Mouse (Mus musculus) brain, embryonic 14.5 days (tissue): ENCODE measurements at regions not wholly inside any gene's neighbourhood (a gene's known extent, or its start where the extent isn't known, plus 50 kb on each side); places are given as distances from the start of the nearest gene placed in this dataset.

Source experiments
- CTCF ChIP-seq: fragments of 200-500 bp; IDR thresholded peaks from 2 replicates; pipeline ENCODE4 v1.5.1; 2012; ENCODE audit warnings: inconsistent platforms, mild to moderate bottlenecking, moderate library complexity, borderline replicate concordance; ENCODE audit not compliant: insufficient read depth, insufficient read length; ENCODE audit errors: extremely low read depth
- POLR2A ChIP-seq: fragments of 200-500 bp; IDR thresholded peaks from 2 replicates; pipeline ENCODE4 v1.6.1; 2012; ENCODE audit warnings: mild to moderate bottlenecking, inconsistent platforms, borderline replicate concordance; ENCODE audit not compliant: poor library complexity, insufficient read depth, insufficient read length, severe bottlenecking; ENCODE audit errors: extremely low read depth

DNA sequence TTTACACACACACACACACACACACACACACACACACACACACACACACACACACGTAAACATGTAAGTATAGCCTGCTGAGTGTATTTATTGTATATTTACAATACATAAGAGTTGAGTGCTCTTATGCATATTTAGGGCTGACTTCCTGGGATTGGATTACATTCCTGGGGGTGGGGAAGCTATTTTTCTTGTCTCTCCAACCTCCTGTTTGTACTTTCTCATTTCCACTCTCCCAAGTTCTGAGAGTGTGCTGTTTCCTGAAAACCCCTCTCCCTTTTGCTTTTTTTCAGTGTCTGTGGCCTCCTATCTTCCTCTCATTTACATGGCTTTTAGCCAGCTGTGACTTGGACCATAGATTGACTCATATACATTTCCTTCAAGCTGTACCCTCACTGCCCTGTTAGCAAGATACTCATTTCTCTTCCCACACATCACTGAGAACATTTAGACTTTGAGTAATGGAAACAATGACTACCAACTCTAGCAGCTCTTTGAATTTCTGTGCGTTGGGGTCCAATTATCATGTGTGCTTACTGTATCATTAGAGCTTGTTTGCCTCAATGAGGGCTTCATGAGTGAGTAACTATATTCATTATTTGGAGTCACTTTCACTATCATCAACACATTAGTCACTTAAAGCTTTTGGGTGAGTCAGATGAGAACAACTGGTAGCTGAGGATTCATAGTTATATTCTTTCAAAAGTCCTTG, 96.8 kb upstream of the Dock10 start:
- TF ChIP-seq CTCF (no peak), POLR2A (no peak)
